Mouse (Mus musculus): Measurements from ENCODE around the gene Map4. TPM values are rescaled to one million over a fixed set of nuclear protein-coding genes. Genes with fewer than 3 reads are reported as not detected.
"Not testable (repeated sequence)": the region's sequence is repeated elsewhere in the genome, so short reads cannot be mapped to it uniquely, and the experiment has no call there.

Map4 gene
- total and polyA plus RNA-seq, 3 experiments, result 14.4 to 45.8 (median 28.9) TPM

DNA sequence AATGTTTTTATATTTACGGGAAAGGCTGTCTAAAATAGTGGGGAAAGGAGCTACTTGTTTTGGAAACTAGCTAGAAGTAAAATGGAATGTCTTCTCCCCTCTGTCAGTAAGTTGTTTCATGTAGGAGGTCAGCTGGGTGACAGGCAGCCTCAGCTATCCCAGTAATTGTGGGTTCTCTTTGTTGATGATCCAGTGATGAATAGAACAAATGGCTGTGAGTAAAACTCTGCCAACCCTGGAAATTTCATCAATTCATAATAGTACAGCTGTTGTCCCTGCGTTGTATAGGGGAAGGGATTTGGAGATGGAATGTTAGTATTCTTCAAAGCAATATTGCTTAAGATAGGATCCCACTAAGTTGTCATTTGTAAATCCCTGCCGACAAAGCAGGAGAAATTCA lies 37.9 kb downstream of the Map4 start:
- in situ Hi-C loops (cut with MboI; ENCODE audit: low pct_ligation_motif_present, low pct_unique_long_range_greater_than_20kb, low sequenced_read_pairs) (no loop called here), dilution Hi-C loops (cut with MboI; ENCODE audit: extremely low pct_ligation_motif_present, extremely low pct_unique_long_range_greater_than_20kb, low sequenced_read_pairs) (no loop called here)
- no peak for TF ChIP-seq RCOR1 (conservative IDR thresholded peaks at IDR 0.05; ENCODE audit: low read depth, low read length)
- no peak for TF ChIP-seq ETS1 (conservative IDR thresholded peaks at IDR 0.05; ENCODE audit: low read depth, low read length)
- TF ChIP-seq EP300 (IDR thresholded peaks at IDR 0.05; ENCODE audit: low read length), result no peak
- TF ChIP-seq TBP (conservative IDR thresholded peaks at IDR 0.05; ENCODE audit: low read depth, low read length), result no peak
- no peak for TF ChIP-seq USF2 (conservative IDR thresholded peaks at IDR 0.05; ENCODE audit: low read depth, low read length)
- no peak for TF ChIP-seq JUND (conservative IDR thresholded peaks at IDR 0.05; ENCODE audit: low read depth, low read length)
- no peaks in the 10 kb centered on the region for H3K36me3 ChIP-seq (replicated peaks in 1 of 2; ENCODE audit: control insufficient read depth in 1 of 2, insufficient read depth in 1 of 2, low read length in 1 of 2)
- no peaks in the 10 kb centered on the region for H3K27me3 ChIP-seq (replicated peaks)
- H3K27ac ChIP-seq (ENCODE audit: insufficient read depth, low read depth), result no peak overlapping the region
- H3K9ac ChIP-seq (ENCODE audit: insufficient read depth, low read depth), result no peak overlapping the region
- no peak overlapping the region for H3K4me2 ChIP-seq (ENCODE audit: insufficient read depth, low read depth, poor library complexity, severe bottlenecking)
- no peak for DNase-seq (ENCODE audit: extremely low read depth)
- H3K4me1 ChIP-seq (ENCODE audit: control insufficient read depth in 1 of 2, insufficient read depth in 2 of 2), result no peaks in the 10 kb centered on the region; a peak in 1 of 4 replicates
- H3K4me3 ChIP-seq (replicated peaks in 1 of 3; ENCODE audit: low read depth in 2 of 3, low read length in 2 of 3, poor library complexity in 1 of 3), result no peak overlapping the region
- no peaks in the 10 kb centered on the region for H3K9me3 ChIP-seq (replicated peaks; ENCODE audit: low read length)
- peaks cover 2% of the 10 kb centered on the region for H3K79me2 ChIP-seq (replicated peaks; ENCODE audit: control insufficient read depth, extremely low read depth, insufficient read depth, poor library complexity, severe bottlenecking)

DNA sequence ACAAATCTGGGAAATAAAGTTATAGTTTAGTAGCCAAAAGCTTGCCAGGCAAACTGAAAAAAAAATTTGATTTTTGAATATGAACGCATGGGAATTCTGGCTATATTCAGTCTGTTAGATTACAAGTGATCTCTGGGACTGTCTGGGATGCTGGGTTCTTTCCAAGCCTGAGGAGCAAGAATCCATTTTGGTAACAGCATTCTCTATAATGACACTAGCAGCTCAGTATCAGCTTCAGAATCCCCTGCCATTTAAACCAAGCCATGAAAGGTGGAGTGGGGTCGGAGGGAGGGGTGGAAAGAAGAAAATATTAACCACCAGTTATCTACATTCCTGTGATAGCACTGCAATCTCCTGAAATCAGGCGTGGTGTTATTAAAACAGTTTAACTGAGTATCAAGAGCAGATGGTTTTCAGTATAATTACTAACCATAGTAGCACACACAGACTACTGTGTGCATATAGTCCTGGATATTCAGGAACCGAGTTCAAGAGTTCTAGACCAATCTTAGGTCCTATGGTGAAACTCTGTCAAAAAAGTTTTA lies 38.6 kb downstream of the Map4 start:
- Histone ChIP-seq H3K9ac (ENCODE audit: insufficient read depth, low read depth) (no peak overlapping the region), H3K79me2 (replicated peaks; ENCODE audit: control insufficient read depth, extremely low read depth, insufficient read depth, poor library complexity, severe bottlenecking) (peaks cover 2% of the 10 kb centered on the region; the same call in 1 of the 2 replicates), H3K4me3 (replicated peaks in 1 of 3; ENCODE audit: low read depth in 2 of 3, low read length in 2 of 3, poor library complexity in 1 of 3) (no peak overlapping the region), H3K9me3 (replicated peaks; ENCODE audit: low read length) (no peaks in the 10 kb centered on the region), H3K27ac (ENCODE audit: insufficient read depth, low read depth) (no peak overlapping the region), H3K4me2 (ENCODE audit: insufficient read depth, low read depth, poor library complexity, severe bottlenecking) (no peak overlapping the region), H3K36me3 (replicated peaks in 1 of 2; ENCODE audit: control insufficient read depth in 1 of 2, insufficient read depth in 1 of 2, low read length in 1 of 2) (no peaks in the 10 kb centered on the region), H3K4me1 (ENCODE audit: control insufficient read depth in 1 of 2, insufficient read depth in 2 of 2) (no peaks in the 10 kb centered on the region; a peak in 1 of 4 replicates), H3K27me3 (replicated peaks) (no peaks in the 10 kb centered on the region)
- TF ChIP-seq JUN (IDR thresholded peaks at IDR 0.05; ENCODE audit: insufficient read depth, low read depth, low read length), result no peak
- in situ Hi-C loops (cut with MboI; ENCODE audit: low pct_ligation_motif_present, low pct_unique_long_range_greater_than_20kb, low sequenced_read_pairs) (no loop called here), dilution Hi-C loops (cut with MboI; ENCODE audit: extremely low pct_ligation_motif_present, extremely low pct_unique_long_range_greater_than_20kb, low sequenced_read_pairs) (no loop called here)
- DNase-seq (ENCODE audit: extremely low read depth), result no peak

DNA sequence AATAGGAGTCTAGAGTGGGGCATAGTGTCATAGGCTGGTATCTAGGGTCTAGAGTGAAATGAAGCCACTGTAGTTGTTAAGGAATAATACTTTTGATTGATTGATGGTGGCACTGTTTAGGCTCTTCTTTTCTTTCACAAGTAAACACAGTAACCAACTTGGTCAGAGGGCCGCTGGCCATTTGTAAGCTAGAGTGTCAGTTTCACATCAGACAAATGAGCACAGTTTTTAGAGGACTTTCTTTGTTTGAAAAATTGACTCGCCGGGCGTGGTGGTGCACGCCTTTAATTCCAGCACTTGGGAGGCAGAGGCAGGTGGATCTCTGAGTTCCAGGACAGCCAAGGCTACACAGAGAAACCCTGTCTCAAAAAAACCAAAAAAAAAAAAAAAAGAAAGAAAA lies 40.5 kb downstream of the Map4 start:
- H3K9ac ChIP-seq (ENCODE audit: insufficient read depth, low read depth); DNase-seq (ENCODE audit: extremely low read depth); in situ Hi-C loops (cut with MboI; ENCODE audit: low pct_ligation_motif_present, low pct_unique_long_range_greater_than_20kb, low sequenced_read_pairs); H3K79me2 ChIP-seq (replicated peaks; ENCODE audit: control insufficient read depth, extremely low read depth, insufficient read depth, poor library complexity, severe bottlenecking); H3K27me3 ChIP-seq (replicated peaks); H3K9me3 ChIP-seq (replicated peaks; ENCODE audit: low read length); dilution Hi-C loops (cut with MboI; ENCODE audit: extremely low pct_ligation_motif_present, extremely low pct_unique_long_range_greater_than_20kb, low sequenced_read_pairs); H3K4me3 ChIP-seq (replicated peaks in 1 of 3; ENCODE audit: low read depth in 2 of 3, low read length in 2 of 3, poor library complexity in 1 of 3); H3K4me2 ChIP-seq (ENCODE audit: insufficient read depth, low read depth, poor library complexity, severe bottlenecking); H3K4me1 ChIP-seq (ENCODE audit: control insufficient read depth in 1 of 2, insufficient read depth in 2 of 2); H3K27ac ChIP-seq (ENCODE audit: insufficient read depth, low read depth); H3K36me3 ChIP-seq (replicated peaks in 1 of 2; ENCODE audit: control insufficient read depth in 1 of 2, insufficient read depth in 1 of 2, low read length in 1 of 2): not testable (repeated sequence)

DNA sequence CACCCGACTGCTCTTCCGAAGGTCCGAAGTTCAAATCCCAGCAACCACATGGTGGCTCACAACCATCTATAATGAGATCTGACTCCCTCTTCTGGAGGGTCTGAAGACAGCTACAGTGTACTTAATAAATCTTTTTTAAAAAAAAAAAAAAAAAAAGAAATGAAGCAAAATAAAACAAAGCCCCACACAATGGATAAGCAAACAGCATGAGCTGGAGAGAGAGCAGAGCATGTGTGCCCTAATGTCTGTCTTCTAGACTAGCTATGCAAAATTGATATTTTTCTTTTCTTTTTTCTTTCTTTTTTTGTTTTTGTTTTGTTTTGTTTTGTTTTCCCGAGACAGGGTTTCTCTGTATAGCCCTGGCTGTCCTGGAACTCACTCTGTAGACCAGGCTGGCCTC lies 49.0 kb downstream of the Map4 start:
- H3K9me3 ChIP-seq (replicated peaks; ENCODE audit: low read length); H3K4me1 ChIP-seq (ENCODE audit: control insufficient read depth in 1 of 2, insufficient read depth in 2 of 2); DNase-seq (ENCODE audit: extremely low read depth); dilution Hi-C loops (cut with MboI; ENCODE audit: extremely low pct_ligation_motif_present, extremely low pct_unique_long_range_greater_than_20kb, low sequenced_read_pairs); H3K27me3 ChIP-seq (replicated peaks); H3K27ac ChIP-seq (ENCODE audit: insufficient read depth, low read depth); H3K79me2 ChIP-seq (replicated peaks; ENCODE audit: control insufficient read depth, extremely low read depth, insufficient read depth, poor library complexity, severe bottlenecking); H3K4me3 ChIP-seq (replicated peaks in 1 of 3; ENCODE audit: low read depth in 2 of 3, low read length in 2 of 3, poor library complexity in 1 of 3); H3K4me2 ChIP-seq (ENCODE audit: insufficient read depth, low read depth, poor library complexity, severe bottlenecking); H3K9ac ChIP-seq (ENCODE audit: insufficient read depth, low read depth); in situ Hi-C loops (cut with MboI; ENCODE audit: low pct_ligation_motif_present, low pct_unique_long_range_greater_than_20kb, low sequenced_read_pairs): not testable (repeated sequence)
- peaks cover 0 to 31% of the 10 kb centered on the region in 2 experiments for H3K36me3 ChIP-seq (replicated peaks in 1 of 2; ENCODE audit: control insufficient read depth in 1 of 2, insufficient read depth in 1 of 2, low read length in 1 of 2)

Data from CH12.LX (cell line).